Mouse (Mus musculus) R1 (cell line): ENCODE data around the gene Dnttip2.
"Not testable (repeated sequence)": the region's sequence is repeated elsewhere in the genome, so short reads cannot be mapped to it uniquely, and the experiment has no call there.

Experiments
- DNase-seq: peaks from one replicate; pipeline ENCODE4 v3.0.0-alpha.2; 2018; ENCODE audit warnings: low read depth, low spot score

Dnttip2 gene

GRCm38 (mm10) chr3:122289344-122289743 is 15.2 kb downstream of the Dnttip2 start:
- not testable (repeated sequence) for DNase-seq

GRCm38 (mm10) chr3:122290696-122291095 is 16.5 kb downstream of the Dnttip2 start:
- DNase-seq, result no peak

- DNase-seq, result peak; percentile 80
These were observed 17.6 kb downstream of the Dnttip2 start for GRCm38 (mm10) chr3:122291828-122292227.

GRCm38 (mm10) chr3:122292300-122293222 is 18.4 kb downstream of the Dnttip2 start:
- DNase-seq, result peak; percentile 82

- peak; percentile 60 for DNase-seq
These were observed 19.2 kb downstream of the Dnttip2 start for GRCm38 (mm10) chr3:122293223-122293953.

- DNase-seq, result peak; percentile 98
These were observed 20.0 kb downstream of the Dnttip2 start, which contains the start of gene Bcar3 for GRCm38 (mm10) chr3:122293954-122294850. Gene Bcar3, plus strand, starts transcription at chr3:122294136.

- peak; percentile 91 for DNase-seq
These were observed 21.3 kb downstream of the Dnttip2 start for GRCm38 (mm10) chr3:122295511-122295910.

GRCm38 (mm10) chr3:122296979-122297378 is 22.8 kb downstream of the Dnttip2 start:
- no peak for DNase-seq

GRCm38 (mm10) chr3:122300983-122301919 is 27.1 kb downstream of the Dnttip2 start:
- DNase-seq, result no peak

- no peak for DNase-seq
These were observed 30.4 kb downstream of the Dnttip2 start for GRCm38 (mm10) chr3:122304560-122304959.

- peak; percentile 86 for DNase-seq
These were observed 33.9 kb downstream of the Dnttip2 start for GRCm38 (mm10) chr3:122307894-122308671.

- DNase-seq, result peak; percentile 69
These were observed 34.8 kb downstream of the Dnttip2 start for GRCm38 (mm10) chr3:122308981-122309380.

- peak; percentile 79 for DNase-seq
These were observed 37.9 kb downstream of the Dnttip2 start for GRCm38 (mm10) chr3:122312078-122312477.

- DNase-seq, result no peak
These were observed 38.9 kb downstream of the Dnttip2 start for GRCm38 (mm10) chr3:122312936-122313629.

- DNase-seq, result no peak
These were observed 39.7 kb downstream of the Dnttip2 start for GRCm38 (mm10) chr3:122313936-122314335.

GRCm38 (mm10) chr3:122316621-122317020 is 42.4 kb downstream of the Dnttip2 start:
- no peak for DNase-seq

GRCm38 (mm10) chr3:122317339-122317738 is 43.2 kb downstream of the Dnttip2 start:
- DNase-seq, result no peak

- DNase-seq, result no peak
These were observed 48.0 kb downstream of the Dnttip2 start for GRCm38 (mm10) chr3:122322226-122322625.

GRCm38 (mm10) chr3:122323841-122324240 is 49.7 kb downstream of the Dnttip2 start:
- DNase-seq, result no peak
